Mouse (Mus musculus): ENCODE data around the gene D6Wsu163e.

The D6Wsu163e gene

GRCm38 (mm10) chr6:127006551-127006950, 66.8 kb downstream of the D6Wsu163e start:
- no peak for DNase-seq (ENCODE audit: low spot score)

DNA sequence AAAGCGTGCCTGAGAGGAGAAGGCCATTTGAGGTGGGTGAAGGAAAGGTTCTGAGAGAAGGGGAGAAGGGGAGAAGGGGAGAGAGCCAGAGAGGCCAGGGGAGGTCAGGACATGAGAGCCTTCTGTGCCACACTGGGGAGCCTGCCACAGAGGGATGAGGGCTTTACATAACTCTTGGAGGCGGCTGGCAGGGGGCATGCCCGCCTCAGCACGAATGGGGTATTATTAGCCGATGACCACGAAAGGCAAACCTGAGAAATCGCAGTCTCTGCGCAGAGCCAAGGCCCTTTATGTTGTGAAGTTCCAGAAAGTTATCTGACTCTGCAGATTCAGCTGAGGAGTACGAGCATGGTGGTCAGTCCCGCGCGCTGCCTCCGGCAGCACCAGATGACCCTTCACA, 70.3 kb downstream of the D6Wsu163e start:
- no peak for DNase-seq (ENCODE audit: low spot score)

DNA sequence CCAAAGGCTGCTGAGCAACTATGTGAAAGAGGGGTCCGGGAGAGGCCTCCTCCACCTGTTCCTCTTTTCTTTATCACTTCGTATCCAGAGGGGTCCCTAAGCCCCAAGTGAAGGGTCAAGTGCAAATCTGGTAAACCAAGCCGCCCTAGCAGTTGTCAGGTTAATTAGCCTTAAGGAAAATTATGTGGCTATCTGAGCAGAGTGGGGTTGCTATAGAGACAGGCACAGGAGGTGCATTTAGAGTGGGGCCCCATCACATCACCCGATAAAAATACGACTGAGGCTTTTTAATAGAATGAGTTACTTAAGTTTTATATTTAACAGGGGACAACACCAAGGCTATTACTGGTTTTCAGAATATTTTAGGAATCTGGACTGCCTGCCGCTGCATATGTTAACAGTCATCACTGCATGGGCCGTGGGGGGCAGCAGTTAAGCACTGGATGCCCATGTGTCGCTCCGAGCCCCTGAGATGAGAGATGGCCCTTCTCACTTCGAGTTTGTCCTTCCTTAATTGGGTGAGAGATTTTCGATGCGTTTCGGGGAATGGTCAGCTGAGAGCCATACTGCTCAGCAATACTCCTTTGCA, 72.3 kb downstream of the D6Wsu163e start:
- DNase-seq (ENCODE audit: low spot score): no peak

DNA sequence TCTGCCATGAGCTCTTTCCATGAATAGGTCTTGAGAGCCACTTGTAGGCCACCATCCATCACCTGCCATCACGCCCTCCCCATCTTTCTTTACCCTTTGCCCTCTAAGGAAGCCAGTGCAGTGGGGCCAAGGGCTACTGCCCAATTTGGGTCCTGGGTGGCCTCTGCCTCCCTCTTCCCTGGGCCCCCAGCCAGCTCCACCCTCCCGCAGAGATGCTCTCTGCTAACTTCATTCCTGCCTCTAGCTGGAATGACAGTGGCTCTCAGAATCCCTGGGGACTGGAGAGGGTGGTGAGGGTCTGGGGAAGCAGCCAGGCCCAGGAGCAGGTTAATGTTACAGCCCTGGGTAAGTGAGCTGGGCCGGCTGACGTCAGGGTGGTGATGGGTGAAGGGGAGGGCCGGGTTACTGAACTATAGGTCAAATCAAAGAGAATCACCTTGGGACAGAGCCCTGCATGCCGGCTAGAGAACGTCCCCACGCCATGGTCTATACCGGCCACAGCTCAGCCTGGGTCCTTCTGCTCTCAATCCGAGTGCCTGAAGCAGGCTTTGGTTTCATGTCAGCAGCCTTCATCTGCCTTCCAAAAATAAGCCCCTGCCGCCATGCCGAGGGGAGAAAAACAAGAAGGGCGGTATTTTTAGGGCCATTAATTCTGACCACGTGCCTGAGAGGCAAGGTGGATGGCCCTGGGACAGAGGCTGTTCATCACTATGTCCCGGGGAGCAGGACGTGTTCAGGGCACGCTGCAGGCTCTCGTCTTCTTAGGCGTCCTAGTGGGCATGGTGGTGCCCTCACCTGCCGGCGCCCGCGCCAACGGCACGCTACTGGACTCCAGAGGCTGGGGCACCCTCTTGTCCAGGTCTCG, 75.4 kb downstream of the D6Wsu163e start, which contains the start of gene Fgf6:
TSS of gene Fgf6 (plus strand) at position 681 of the 865 bp plus-strand sequence.
- DNase-seq (ENCODE audit: low spot score): no peak

DNA sequence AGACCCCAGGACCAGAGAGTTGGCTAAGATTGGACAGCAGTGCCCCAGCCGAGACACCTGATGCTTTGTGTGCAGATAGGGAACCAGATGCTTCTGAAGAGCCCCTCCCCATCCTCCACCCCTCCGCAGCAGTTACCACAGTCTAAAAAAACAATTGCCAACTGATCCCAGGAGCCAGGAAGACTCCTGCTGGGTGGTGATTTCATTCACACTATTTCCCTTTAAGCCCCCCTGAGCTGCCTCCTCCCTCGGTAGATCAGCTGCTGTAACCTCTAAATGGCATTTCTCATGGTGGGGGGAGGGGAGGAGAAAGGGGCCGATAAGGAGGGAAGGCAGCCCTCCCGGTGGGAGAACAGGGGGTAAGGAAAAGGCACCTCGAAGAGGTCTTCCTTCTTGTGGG, 79.5 kb downstream of the D6Wsu163e start:
- no peak for DNase-seq (ENCODE audit: low spot score)

GRCm38 (mm10) chr6:127020431-127020830, 80.7 kb downstream of the D6Wsu163e start:
- no peak for DNase-seq (ENCODE audit: low spot score)

GRCm38 (mm10) chr6:127024836-127025235, 85.1 kb downstream of the D6Wsu163e start:
- DNase-seq (ENCODE audit: low spot score): no peak

Data from layer of hippocampus, adult 11-12 months (tissue).